Mouse (Mus musculus): ENCODE measurements around the gene Npl. TPM values are rescaled to one million over a fixed set of nuclear protein-coding genes. Genes with fewer than 3 reads are reported as not detected.
A peak's percentile ranks its signal among the peaks of the same experiment; 100 is the strongest.

Npl gene
- total RNA-seq (2021) (1 to 10 TPM; 2.9 to 8.3 TPM), polyA plus RNA-seq (2012; rRNA removed) (0.15 and 0.16 TPM in 2 replicates)
- long read RNA-seq, transcript Npl-201 (12 exons, 1,735 nt), result major isoform, 7 of 7 reads
- long read RNA-seq, partial matches to known transcripts, result 0 of 7 reads
- long read RNA-seq, other reads (novel, unspliced or antisense), result 0 of 7 reads

DNA sequence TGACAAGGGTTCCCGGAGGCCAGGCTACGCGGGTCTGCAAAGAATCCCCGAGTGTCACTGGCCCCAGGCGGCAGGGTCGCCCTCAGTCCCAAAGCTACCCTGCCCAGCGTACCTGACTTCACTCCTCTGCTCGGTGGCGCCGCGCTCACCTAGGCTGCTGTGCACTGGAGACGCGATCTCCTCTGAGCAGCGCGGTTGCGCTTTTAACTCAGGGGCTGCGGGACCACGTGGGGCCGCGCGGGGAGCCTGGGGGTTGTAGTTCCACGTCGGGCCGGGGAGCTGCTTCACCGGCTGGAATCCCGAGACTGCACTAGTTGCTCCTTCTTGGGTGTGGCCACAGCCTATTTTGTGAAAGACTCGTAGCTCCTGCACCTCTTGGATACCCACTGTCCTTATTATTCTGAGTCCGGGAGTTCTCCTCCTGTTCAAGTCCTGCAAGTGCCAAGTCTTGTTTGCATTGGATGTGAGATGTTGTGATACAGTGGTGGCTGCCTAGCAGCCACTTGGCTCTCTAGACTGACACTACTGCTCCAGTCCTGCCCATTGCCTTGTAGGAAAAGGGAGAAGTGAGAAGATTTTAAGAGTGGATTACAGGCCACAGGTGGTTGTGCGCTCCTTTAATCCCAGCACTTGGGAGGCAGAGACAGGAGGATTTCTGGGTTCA lies at the start of gene Npl:
Npl (minus strand) TSS at position 510 of the 664 bp plus-strand sequence.
- DNase-seq, result peak; percentile 81

DNA sequence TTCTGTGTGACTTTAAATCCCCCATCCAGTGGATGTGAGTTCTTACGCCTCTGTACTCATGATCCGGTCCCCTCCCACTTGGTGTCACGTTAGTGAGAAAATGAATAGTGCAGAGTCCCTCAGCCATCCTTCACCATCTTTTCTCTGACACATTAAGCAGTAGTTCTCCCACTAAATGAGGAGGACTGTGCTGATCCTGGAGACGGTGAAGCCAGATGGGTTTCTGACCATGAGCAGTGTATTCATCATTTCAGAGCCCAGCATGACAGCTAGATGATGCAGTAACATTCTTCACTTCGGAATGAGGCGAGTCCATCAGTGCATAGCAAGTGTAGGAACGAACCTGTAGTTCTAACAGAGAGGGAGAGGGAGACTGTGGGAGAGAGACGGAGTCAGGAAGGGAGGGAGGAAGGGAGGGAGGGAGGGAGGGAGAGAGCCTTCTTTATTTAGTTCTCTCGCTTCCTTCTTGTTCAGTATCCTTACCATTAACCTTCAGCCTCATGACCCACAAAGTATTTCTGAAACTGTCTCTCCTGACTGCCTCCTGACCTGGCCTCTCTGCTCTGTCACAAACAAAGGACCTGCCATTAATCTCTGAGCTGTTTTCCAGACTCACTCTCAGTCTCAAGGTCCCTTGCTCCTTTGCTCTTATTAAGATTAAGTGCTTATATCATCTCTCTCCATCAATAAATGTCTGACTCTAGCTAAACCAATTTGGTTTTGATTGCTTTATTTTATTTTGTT lies 49.6 kb upstream of the Npl start:
- DNase-seq, result peak; percentile 54

DNA sequence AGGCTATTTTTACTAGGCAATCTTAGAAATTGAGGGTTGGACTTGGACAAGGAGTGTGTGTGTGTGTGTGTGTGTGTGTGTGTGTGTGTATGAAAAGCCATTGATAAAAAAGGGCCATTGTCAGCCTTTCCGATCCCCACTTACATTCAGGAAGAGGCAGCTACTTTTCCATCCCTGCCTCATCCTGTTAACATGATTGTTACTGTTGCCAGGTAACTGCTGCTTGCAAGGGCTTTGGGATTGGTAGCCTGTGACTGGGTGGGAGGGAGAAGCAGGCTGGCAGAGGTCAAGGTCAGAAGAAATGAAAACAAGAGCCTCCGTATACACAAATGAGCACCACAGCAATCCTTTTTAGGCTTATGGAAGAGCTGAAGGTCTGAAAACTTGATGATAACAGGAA lies 48.9 kb upstream of the Npl start:
- peak; percentile 26 for DNase-seq

DNA sequence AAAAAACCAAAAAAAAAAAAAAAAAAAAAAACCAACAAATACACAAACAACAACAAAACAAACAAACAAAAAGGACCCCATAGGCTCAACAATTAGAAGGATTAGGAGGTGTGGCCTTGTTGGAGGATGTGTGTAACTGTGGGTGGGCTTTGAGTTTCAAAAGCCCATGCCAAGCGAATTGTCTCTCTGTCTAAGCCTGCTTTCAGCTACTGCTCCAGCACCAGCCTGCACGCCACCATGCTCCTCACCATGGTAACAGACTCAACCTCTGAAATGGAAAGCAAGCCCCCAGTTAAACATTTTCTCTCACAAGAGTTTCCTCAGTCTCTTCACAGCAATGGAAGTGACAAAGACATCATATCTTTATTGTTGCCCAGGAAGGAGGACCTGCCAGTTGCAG lies 43.8 kb upstream of the Npl start:
- no peak for DNase-seq

DNA sequence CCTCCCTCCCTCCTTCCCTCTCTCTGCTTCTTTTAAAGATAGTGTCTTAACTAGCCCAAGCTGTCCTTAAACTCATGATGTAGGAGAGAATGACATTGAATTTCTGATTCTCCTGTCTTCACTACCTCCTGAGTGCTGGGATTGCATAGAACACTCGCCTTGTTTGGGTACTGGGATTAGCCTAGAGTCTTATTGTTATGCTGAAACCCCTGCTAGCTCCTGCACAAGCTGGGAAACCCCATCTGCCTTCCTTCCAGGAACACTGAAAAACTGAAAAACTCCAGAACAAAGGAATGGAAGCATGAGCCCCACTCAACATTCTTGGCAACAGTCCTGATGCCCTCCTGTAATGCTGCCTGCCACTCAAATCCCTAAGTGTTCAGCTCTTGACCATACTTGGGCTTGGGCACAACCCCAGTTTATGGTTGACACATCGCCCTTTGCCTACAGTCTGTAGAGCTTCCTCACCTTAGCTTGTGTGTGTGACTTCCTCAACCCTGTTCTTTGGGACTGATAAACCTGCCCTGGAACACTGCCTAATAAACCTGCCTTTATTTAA lies 40.4 kb upstream of the Npl start:
- DNase-seq, result no peak

DNA sequence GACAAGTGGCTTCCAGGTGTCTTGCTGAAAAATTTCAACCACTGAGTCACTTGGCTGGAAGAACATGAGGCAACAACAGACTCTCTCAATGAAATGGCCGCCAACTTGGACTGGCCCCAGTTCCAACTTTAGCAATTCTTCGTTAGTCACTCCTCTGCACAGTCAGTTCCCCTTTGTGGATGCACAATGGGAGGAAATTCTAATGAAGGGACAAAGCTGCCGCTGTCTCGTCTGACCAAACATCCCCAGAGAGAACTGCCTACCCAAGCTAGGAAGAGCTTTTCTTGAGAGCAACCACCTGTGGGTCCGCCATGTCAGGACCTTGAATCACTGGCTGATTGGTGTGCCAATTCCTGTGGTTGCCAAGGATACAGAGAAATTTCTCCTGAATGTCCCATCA lies 38.1 kb upstream of the Npl start:
- no peak for DNase-seq

DNA sequence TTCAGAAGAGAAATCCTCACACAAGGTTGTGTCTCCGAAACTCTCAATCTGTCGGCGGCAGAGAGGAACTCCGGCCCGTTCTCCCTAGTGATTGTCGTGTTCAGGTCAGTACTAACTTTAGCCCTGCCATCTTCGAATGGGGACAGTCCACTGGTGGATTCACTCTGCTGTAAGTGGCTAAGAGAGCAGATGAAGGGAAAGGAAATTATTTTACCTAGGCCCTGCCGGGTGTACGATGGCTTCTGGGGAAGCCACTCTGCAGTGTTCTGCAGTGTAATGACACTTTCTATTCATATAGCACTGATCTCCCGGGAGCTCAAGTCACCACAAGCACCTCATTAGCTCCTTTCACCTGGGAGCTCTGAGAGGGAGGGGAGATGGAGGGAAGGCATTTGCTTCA lies 37.0 kb upstream of the Npl start:
- no peak for DNase-seq

DNA sequence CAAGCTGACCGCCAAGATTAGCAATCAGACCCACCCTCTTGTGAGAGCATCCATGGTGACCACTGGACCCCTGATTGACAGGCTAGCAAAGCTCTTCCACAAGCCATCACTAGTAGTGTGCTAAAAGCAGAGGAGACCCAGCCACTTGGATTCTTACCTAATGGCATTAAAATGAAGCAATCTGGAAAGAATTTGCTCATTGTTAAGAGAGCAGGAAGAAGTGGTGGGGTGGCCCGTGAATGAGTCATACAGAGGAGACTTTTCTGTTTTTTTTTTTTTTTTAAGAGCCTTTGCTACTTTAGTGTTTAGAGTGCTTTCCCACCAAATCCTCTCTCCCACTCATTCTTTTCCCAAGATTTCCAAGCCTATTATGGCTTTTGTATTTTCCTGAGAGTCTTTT lies 35.9 kb upstream of the Npl start:
- no peak for DNase-seq

DNA sequence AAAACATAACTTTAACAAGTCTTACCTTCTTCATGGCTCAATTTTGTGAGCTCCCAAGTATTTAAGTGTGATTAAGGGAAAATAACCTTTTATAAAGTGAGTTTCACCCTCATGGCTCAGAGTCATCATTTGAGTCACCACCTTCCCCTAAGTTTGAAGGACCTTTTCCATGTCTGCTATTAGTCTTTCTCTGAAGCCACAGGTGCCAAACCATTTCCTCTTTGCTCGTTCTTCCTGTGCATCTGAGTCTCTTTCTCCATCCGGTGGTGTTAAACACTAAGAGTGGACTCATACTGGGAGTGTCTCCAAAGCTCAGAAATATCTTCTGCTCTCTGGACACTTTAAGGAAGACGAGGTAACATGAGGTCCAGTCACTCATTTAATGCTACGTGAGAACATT lies 33.3 kb upstream of the Npl start:
- peak; percentile 25 for DNase-seq

DNA sequence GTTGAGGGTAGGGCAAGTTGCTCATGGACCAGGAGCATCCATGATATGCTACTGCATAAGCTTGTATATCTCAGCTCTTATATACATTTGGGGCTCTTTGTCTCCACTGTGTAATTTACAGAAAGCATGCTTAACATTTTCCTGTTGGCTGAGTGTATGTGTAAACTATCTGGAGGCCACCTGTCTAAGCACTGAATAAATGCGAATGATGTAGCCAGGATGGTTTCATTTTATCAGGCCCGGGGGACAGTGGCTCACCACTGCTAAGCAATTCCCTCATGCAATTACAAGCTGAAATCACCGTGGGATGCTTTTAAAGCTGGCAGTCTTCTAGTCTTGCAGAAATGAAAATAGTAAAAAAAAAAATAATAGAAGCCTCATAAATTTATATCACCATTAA lies 24.9 kb upstream of the Npl start:
- DNase-seq, result no peak

DNA sequence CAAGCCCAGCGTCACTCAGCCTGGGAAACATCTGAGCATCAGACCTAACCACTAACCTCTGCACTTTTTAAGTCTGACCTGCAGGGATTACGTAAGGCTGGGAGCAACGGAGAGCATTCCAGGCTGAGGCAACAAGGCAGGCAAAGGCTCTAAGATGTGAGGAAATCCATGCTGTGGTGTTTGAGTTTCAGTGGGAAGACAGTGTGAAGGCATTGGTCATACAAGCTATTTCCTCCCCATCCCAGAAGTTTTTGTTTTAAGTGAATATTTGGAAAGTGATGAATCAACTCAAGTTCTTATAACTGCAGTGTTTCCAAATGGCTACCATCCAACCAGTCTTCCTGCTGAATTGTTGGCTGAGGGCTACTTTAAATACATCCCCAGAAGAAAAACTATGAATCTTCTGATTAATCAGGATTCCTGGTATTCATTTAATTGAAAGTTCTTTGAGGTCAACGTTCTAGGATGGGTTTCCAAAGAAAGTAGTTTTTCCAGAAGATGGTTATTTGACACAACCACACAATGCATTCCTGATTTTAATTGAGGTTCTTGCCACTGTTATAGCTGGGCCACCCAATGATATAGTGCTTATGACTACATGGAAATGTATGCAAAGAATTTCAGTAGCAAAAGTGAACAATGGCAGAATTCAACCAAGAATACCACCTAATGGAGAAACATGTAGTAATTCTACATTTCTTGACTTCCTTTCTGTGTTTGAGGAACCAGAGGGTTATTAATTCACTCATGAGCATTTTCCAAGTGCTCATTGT lies 22.6 kb upstream of the Npl start:
- DNase-seq, result no peak

DNA sequence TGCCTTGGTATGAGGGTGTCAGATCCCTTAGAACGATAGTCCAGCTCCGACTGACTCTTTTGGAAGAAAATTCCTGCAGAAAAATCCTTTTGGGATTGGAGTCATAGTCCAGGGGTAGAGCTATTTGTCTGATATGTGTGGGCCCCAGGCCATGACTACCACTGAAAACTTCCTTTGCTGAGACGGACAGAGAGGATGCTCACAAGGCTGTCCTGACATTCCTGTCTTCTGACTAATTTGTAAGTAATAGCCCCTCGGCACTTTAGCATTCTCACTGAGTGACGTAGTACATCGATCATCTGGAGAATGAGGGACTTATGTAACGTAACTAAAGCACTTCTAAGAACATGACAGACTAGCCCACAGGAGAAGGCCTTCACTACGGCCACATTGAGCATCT lies 15.9 kb upstream of the Npl start:
- no peak for DNase-seq

DNA sequence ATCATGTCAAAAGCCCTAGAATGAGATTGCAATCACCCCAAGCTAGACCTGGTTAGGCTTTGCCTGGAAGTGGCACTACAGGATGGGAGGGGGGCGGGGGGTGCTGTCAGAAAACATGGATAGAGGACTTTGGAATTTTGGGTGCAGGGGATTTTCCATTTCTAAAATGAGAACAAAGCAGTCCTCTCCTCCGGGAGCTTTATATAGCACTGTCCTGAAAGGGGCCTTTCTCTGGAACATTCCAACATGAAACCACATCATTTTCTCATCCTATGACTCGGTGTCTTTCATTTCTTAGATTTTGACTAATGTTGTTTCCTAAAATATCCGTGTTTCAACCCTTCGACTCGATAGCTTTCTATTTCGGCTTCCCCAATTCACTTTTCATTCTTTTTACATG lies 14.9 kb upstream of the Npl start:
- no peak for DNase-seq

DNA sequence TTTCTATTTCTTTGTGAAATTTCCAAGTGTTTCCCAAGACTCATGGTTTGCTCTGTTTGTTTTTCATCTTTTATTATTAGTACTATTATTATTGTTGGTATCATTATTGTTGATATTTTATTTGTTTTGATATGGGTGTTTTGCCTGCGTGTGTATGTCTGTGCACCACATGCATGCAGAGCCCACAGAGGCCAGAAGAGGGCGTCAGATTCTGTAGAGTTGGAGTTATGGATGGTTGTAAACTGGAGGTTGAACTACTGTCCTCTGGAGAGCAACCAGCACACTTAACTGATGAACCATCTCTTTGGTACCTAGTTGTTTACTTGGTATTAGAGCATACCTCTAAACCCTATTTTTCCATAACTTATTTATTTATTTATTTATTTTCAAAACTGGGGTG lies 13.8 kb upstream of the Npl start:
- DNase-seq, result no peak

DNA sequence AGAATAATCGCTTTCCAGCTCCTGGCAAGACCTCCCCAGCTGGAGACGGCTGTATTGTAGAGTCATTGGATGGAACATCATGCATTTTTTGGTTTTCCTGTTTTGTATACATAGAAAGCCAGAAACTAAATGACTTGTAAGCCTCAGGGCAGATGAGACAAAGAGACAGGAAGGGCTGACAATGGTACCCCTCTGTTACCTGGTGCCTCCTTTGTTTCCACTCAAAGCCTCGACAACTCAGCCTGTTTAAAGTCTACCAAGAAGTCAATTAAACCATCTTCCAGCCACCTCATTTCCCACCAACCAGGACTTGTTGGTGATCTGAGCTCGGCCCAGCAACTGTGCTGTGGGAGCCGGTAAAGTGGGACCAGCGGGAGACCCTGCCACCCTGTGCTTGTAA lies 11.0 kb upstream of the Npl start:
- DNase-seq, result no peak

DNA sequence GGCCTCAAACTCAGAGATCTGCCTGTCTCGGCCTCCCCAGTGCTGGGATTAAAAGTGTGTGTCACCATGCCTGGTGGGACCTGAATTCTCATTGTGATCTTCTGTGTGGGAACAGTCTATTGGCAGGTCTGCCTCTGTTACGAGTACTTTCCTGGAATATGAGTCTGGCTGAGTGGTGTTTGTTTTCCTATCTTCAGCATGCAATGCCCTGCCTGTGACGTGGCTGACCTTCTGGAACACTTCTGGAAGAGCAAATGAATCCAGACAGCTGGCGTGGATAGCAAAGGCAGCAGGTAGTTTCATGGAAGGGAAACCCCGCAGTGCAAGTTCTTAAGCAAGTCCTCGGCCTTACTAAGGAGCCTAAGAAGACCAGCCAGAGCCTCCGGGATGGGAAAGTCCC lies 9.9 kb upstream of the Npl start:
- DNase-seq, result peak; percentile 40

DNA sequence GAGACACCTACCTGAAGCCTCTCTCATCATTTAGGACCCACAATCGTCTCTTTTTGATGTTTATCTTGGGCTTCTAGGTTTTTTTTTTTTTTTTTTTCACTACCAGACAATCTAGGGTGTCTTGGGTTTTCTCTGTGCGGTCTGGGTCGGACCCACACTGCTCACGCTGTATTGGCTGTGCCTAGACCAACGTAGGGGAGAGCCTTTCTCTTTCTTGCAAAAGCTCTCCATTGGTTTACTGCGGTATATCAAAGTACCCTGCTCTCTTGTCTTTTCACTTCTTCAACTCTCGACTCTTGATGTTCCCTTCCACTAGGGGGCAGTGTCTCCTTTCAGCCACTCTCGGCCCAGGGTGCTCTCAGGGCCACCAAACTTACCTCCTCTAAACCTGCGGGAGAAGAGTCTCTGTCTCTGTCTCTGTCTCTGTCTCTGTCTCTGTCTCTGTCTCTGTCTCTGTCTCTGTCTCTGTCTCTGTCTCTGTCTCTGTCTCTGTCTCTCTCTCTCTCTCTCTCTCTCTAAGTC lies 9.3 kb upstream of the Npl start:
- peak; percentile 80 for DNase-seq

DNA sequence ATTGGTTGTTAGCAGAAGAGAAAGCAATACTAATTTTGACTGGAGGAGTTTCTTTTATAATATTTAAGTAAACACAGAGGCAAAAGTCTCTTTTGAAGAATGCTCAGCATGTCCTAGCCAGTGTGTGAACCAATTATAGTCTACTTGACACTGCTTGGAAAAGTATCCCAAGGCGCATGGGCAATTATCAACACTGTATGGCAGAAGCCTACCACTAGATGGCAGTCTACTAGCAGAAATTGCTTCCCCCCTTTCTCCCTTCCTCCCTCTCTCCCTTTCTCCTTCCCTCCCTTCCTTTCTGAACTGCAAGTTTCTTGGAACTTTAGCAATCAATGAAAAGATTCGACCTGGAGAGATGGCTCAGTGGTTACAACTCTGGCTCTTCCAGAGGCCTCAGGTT lies 7.1 kb upstream of the Npl start:
- DNase-seq, result peak; percentile 36

DNA sequence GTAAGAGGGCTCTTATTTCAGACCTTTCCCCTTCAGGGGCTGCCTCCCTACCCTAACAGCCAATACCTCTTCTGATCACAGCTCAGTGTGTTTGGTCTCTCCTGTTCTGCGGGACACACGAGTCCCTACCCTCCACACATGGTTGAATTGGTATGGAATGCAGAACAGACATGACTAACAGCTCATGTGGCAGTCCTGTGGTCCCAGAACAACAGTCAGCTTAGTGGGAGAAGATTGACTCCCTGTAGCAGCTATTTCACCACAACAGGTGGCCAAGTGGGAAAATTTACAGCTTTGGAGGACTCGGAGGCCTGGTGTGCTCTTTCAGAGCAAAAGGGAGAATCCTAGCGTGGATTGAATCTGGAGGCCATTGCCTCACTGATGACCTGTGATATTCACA lies 6.4 kb upstream of the Npl start:
- no peak for DNase-seq

DNA sequence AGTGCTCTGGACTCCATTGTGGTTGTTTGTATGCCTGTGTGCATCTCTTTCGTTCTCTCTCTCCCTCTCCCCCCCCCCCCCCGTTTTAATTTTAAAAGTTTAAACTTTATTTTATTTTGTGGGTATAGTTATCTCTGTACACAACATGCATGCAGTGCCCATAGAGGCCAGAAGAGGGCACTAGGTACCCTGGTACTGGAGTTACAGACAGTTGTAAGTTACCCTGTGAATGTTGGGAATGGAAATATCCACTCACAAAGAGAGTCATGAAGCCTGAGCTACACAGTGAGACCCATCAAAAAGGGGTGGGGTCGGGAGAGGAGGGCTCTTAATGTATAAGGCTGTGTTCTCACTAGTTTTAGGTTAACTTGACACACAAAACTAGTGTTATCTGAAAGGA lies 969 bp upstream of the Npl start:
- peak; percentile 42 for DNase-seq

DNA sequence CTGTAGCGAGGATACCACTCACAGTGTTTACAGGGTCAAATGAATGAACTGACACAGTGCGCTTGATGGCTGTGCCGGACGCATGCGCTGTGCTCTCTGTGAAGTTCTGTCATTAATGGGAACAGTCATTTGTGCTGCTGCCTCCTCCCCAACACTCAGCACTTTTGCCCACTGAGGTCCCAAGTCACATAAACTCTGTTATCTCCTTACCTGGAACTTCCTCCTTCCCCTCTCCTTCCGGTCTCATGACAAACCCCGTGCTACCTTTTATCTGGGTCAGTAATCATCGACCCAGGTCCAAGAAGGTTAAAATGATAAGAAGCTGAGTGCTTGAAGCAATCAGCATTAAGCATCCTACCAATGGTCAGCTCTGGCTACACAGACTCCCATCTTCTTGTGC lies 2.3 kb downstream of the Npl start:
- DNase-seq, result no peak

DNA sequence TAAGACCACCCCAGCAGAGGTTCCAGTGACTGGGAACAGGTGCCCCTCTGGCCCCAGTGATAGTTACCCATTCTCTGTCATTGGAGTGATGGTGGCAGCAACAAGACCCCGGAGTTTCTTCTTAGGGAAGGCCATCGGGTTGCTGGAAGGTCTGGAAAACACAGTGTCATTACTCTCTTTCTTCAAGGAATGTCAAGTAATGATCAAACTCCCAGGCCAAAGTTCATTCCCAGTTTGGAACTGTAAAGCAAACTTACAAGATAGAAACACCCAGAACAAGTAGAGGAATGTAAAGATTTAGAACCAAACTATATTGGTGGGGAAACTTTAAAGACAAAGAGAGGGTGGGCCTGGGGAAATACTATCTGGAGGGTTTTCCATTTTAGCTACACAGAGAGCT lies 4.6 kb downstream of the Npl start:
- no peak for DNase-seq
